Mouse (Mus musculus) kidney, postnatal 14 days (tissue): ENCODE measurements around the gene Myo1h.

Experiments
- DNase-seq: peaks from one replicate; pipeline ENCODE4 v3.0.0; 2022; ENCODE audit warnings: mixed read lengths

Gene Myo1h

DNA sequence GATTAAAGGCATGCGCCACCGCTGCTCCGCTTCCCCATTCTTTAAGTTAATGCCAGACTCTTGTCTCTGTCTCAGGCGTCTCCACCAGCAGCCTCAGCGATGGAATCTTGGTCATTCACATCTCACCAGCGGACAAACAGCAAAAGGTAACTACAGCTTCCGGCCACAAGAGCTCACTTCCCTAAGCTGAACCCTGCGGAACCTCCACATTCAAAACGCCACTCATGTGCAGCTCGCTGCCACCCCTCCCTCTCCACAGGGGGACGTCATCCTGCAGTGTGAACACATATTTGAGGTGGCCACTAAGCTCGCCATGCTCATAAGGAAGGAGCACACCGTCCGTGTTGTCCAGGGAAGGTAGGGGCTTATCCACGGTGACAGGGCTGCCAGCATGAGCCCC is 72.0 kb downstream of the Myo1h start:
- no peak for DNase-seq

DNA sequence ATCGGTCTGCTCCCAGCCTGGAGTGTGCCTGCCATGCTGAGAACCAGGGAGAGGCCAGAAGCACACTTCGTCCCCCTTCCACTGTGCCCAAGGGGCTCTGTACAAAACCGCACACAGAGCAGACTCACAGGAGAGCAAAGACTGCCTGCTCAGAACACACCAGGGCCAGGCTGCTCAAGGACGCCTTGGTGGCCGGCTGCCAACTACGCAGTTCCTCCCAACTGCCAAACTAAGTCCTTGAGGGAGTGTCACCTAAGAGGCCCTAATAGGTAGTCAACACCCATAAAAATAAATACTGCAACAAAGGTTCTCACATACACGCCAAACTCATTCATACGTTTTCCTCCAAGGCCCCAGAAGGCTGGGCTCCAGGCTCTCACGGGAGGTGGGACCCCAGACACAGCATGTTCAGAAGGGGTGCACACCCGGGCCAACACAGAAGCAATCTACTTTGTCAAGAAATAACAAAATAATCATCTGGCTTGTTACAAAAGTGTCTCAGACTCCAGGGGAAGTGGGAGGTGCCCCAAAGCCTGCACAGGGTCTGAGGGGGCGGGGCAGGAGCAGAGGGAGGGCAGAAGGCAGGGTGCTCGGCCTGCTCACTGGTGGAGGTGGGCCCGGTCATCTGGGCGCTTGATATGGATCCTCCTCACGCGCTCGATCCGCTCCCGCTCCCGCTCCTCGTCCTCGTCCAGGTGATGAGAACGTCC is 76.2 kb downstream of the Myo1h start:
- DNase-seq = peak; percentile 53

GRCm38 (mm10) chr5:114368121-114368520 is 79.2 kb downstream of the Myo1h start:
- DNase-seq = no peak

- DNase-seq = no peak
Measured at GRCm38 (mm10) chr5:114368803-114369496, 80.0 kb downstream of the Myo1h start.

GRCm38 (mm10) chr5:114369921-114370320 is 81.0 kb downstream of the Myo1h start:
- DNase-seq = no peak

DNA sequence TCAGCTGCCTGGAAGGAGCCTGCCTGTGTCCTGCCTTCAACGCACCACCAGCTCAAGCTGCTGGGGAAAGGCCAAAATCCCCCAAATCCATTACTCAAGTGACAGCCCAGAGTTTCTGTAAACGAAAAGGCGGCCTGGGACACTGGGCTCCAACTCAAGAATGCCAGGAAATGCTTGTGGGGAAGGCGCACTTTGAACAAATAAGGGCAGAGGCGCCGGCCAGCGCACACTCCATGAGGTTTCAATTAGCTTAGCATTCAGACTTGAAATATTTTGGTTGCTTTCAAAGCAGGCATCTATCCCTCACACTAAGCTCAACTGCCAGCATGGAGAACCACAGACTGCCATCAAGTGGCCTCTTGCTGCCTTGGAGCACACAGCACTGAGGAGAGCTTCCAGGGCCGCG is 81.4 kb downstream of the Myo1h start:
- peak; percentile 89 for DNase-seq

GRCm38 (mm10) chr5:114371331-114371730 is 82.4 kb downstream of the Myo1h start:
- DNase-seq = no peak

DNA sequence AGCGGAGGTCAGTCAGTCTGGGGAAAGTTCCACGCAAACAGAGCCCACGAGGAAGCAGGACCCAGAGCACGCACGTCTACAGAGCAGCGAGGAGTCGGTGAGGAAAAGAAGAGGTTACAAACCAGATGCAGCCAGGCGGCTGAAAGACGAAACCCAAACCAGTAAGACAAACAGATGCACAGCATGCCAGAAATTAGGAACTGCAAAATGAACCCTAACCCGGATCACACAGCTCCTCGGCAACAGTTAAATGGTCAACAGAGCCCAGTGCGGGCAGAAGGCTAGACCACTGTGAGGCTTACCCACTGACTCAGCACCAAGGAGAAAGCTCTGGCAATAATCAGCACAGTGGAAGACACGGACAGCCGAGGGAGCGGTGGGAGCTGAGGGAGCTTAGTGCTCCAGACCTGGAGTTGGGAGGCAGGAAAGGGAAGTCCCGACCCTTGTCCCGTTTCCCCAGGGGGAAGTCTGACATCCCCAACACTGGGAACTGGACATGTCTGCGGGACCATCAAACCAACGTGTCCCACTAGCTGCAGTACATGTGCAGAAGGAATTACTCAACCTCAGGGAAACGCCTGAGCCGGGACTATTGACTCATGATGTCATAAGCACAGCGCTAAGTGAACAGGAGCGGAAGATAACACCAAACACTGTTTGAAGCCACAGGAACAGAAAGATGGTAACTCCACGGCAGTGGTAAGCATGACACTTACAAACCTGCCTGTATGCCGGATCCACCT is 82.9 kb downstream of the Myo1h start:
- DNase-seq = peak; percentile 38

DNA sequence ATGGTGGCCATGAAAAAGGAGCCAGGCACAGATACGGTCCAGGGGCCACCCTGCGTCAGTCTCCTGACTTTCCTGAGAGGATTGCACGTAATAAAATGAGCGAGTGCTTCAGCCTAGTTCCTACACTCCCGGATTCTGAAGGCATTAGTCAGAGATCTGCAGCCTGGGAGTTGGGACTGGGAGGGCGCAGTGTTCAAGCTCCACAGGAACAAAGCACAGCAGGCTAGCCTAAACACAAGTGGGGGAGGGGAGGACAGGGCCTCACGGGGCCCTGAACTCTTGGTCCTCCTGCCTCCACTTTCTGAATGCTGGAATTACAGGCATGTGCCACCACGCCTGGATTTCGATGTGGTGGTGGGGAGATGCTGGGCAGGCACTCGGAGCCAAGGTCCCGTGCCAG is 83.6 kb downstream of the Myo1h start:
- no peak for DNase-seq

GRCm38 (mm10) chr5:114373174-114373573 is 84.2 kb downstream of the Myo1h start:
- peak; percentile 58 for DNase-seq

DNA sequence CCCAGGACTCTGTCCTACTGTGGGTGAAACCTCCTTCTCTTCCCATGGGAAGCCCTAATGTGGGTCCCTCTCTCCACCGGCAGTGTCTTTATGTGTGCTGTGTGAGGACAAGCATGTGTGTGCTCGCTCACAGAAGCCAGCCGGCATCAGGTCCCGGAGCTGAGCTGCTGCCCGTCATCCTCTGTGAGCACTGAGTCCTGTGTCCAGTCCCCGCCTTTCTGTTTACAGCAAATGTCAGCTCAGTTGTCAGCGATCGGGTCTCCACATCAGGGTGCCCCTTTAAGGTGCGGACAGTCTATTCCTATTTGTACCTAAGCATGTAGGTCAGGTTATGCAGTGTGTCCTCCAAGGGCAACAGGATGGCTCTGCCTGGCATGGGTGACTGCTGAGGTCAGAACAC is 84.6 kb downstream of the Myo1h start:
- DNase-seq = no peak

DNA sequence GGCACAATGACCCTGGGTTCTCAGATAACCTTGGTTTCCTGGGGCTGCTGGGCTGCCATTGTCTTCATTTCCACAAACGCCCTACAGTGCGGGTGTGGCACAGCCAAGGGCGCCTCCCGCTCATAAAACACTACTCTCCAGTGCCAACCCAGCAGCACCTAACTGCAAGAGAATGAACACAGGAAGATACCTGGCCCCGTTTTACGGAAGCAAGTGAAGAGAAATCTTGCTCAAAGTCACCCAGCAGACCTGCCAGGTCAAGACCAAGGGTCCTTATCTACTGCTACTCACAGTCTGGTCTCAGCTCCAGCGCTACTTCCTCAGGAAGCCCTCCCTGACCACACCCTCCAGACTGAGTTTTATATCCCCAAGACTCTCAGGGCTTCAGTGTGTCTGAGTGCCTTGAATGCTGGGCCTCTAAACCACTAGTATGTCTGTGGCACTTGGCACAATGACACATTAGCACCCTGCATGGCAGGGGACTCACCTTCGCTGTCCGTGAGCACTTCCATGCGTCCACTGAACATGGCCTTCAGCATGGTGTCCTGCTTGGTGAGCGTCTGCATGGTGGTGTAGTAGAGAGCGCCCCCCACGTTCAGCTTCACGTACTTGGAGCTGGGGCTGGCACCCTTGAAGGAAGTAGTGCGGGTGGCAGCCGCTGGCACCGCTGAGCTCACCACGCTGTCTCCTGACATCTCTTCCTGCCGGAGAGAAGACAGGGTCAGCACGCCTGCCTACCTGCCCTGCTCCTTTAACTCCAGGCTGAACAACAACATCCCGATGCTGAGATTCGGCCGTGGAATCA is 85.6 kb downstream of the Myo1h start:
- DNase-seq = peak; percentile 48

GRCm38 (mm10) chr5:114378177-114378920 is 89.4 kb downstream of the Myo1h start:
- peak; percentile 53 for DNase-seq

GRCm38 (mm10) chr5:114378936-114379335 is 90.0 kb downstream of the Myo1h start:
- DNase-seq = no peak

DNA sequence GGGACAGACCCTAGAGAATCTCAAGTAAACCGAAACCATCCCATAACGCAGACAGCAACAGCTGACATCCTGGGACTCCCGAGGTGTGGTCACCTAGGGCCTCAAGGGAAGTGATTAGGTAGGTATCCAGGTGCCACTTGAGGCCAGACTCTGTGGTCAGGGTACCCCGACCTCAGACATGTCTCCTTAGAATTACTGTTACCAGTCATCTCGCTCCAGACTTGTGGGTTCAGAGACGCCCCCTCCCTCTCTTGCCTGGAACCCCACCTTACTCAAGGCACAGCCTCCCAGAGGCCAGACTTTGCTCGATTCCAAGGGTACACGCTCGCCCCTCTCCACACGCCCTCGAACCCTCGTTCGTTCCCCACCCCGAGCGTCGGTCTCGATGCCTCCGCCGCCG is 90.8 kb downstream of the Myo1h start:
- DNase-seq = no peak

DNA sequence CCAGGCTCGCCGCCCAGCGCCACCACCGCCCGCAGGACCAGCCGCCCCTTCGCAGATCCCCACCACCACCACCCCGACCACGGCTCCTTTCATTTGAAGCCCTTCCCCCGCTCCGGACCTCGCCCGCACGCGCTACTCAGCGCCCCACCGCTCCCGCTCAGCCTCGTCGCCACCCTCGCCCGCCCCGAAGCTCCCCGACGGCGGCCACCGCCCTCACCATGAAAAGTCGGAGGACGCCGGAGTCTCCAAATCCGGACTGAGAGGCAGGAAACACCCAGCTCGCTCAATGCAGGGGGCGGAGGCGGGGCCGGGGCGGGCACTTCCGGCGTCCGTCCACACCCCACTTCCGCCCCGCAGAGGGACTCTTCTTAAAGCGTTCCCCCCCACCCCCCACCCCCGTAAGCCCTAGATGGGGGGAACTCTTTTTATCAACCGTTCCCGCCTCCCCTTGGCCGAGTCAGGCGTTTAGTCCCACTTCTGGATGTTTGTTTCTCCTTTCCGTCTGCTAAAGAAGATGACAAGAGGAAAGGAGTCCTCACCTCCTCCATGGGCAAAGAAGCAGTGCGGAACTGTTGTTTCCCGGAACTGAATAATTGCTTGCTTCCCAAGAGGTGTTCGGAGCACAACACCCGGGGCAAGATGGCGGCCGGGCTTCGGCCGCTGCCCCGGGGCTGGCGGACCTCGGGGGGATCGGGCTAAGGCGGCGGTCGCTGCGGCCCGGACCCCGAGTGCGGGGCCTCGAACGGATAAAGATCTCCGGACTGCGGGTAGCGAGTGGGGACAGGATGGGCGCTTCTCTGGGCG is 91.4 kb downstream of the Myo1h start, which contains the start of the genes Kctd10 and Ube3b:
Gene Kctd10, minus strand, starts transcription at position 300 of the 804 bp plus-strand sequence.
Gene Ube3b, plus strand, starts transcription at position 399 of the 804 bp plus-strand sequence.
- peak; percentile 90 for DNase-seq

GRCm38 (mm10) chr5:114381013-114381351 is 92.0 kb downstream of the Myo1h start:
- DNase-seq = no peak

- peak; percentile 41 for DNase-seq
Measured at GRCm38 (mm10) chr5:114383184-114383904, 94.4 kb downstream of the Myo1h start.

- no peak for DNase-seq
Measured at GRCm38 (mm10) chr5:114384448-114384847, 95.5 kb downstream of the Myo1h start.

DNA sequence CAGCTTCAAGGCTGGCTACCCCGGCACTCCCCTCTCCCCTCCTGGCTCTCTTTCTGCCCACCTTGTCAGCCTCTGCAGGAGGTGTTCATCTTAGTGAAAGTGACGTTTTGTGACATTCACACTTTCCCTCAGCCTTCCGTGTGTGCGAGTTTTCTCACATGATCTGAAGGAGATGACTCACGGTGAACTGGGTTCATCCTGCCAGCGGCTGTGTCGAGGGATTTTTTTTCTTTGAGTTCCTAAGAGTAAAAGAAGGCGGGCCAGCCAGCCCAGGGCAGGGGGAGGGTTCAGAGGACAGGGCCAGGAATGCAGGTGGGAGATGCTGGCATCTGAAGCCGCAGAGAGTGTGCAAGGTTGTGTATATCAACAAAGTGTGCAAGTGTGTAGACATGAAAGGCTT is 104.2 kb downstream of the Myo1h start:
- DNase-seq = no peak

DNA sequence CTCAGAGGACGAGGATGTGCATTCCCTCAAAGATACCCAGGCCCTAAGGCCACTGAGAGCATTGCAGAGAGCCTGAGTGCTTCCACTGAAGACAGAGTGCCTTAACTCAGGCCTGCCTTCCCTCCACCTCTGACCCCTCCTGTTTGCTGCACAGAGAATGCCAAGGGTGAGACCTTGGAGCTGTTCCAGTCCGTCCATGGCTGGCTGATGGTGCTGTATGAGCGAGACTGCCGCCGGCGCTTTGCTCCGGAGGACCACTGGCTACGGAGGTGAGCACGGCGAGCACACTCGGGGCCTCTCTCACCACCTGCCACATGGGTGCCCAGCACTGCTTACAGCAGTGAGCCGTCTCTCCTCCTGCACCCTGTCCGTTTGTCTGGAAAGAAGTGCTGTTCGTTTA is 117.6 kb downstream of the Myo1h start:
- DNase-seq = no peak
